ENCODE assay signal across 29 mouse cellular contexts in the genomic region with DNA sequence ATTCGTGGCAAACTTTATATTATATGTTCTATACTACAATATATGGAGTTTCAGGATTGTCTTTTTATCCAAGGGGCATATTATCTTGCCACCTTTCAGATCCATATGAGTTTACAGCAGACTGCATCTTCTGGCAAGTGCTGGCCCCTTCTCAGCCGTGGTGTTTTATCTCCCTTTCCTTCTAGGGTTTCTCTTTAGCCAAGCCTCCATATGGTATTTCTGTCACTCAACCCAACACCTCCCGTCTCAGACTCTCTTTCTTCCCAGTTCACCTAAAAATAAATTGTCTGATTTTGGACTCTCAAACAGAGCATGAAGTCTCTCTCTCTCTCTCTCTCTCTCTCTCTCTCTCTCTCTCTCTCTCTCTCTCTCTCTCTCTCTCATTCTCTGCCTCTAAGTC.
A peak's percentile ranks its signal among the peaks of the same experiment; 100 is the strongest.
DNase-seq lines count a peak whose midpoint lies in the region; ATAC-seq and TF ChIP-seq lines count a peak whose summit lies in the region.
"Had no signal": no experiment of that assay in that cellular context is flagged by ENCODE, and none has a peak within 500 bp of the region (broad histone marks: within the 10 kb centered on the region; RNA-seq: fewer than 3 reads in every experiment).

No protein-coding gene starts in this region.

- no peaks in the 10 kb centered on the region for H3K36me3 ChIP-seq in forebrain, postnatal 0 days (ENCODE audit: insufficient read depth)
- H3K36me3 ChIP-seq: embryonic facial prominence, embryonic 12.5 days; hindbrain, embryonic 10.5 days; hindbrain, embryonic 15.5 days; kidney, embryonic 15.5 days; limb, embryonic 13.5 days; lung, embryonic 15.5 days; midbrain, embryonic 10.5 days; midbrain, embryonic 15.5 days had no signal

- H3K27me3 ChIP-seq in forebrain, postnatal 0 days (ENCODE audit: insufficient read depth, low read length): no peaks in the 10 kb centered on the region
- H3K27me3 ChIP-seq: embryonic facial prominence, embryonic 12.5 days; hindbrain, embryonic 15.5 days; kidney, embryonic 15.5 days; limb, embryonic 13.5 days; lung, embryonic 15.5 days; midbrain, embryonic 15.5 days had no signal

- no peak overlapping the region for H3K27ac ChIP-seq in forebrain, postnatal 0 days (ENCODE audit: low read depth, low read length)
- H3K27ac ChIP-seq: embryonic facial prominence, embryonic 12.5 days; heart, adult 2 months; hindbrain, embryonic 10.5 days; hindbrain, embryonic 15.5 days; kidney, embryonic 15.5 days; limb, embryonic 13.5 days; lung, embryonic 15.5 days; midbrain, embryonic 10.5 days; midbrain, embryonic 15.5 days had no signal

- no peak overlapping the region for H3K4me3 ChIP-seq in forebrain, postnatal 0 days (ENCODE audit: low read depth, low read length)
- H3K4me3 ChIP-seq: embryonic facial prominence, embryonic 12.5 days; heart, adult 2 months; hindbrain, embryonic 10.5 days; hindbrain, embryonic 15.5 days; kidney, embryonic 15.5 days; limb, embryonic 13.5 days; lung, embryonic 15.5 days; midbrain, embryonic 10.5 days; midbrain, embryonic 15.5 days had no signal

- no peak for DNase-seq in frontal cortex, postnatal 14 days (ENCODE audit: low spot score in 2 of 2)
- peak; percentile 6 to 7 for DNase-seq in right cerebral cortex, adult 2 months (ENCODE audit: low spot score in 2 of 2)
- DNase-seq in right cerebral cortex, postnatal 14 days: no peak
- no peak for DNase-seq in forebrain, postnatal 0 days
- DNase-seq in telencephalon, adult 2 months (ENCODE audit: low read depth, low spot score): peak; percentile 68
- DNase-seq: adrenal gland, adult 2 months; adrenal gland, postnatal 36 days; B cell, adult 2 months; cerebellum, adult 9-10 months; embryo, embryonic 11 days; heart, adult 2 months; heart, postnatal 14 days; kidney, adult 18-20 months; kidney, postnatal 25 days; spleen, adult 18-20 months; thymus, adult 18-20 months; thymus, postnatal 36 days had no signal

- no peaks in the 10 kb centered on the region for H3K9me3 ChIP-seq in forebrain, postnatal 0 days (ENCODE audit: low read length)
- H3K9me3 ChIP-seq: embryonic facial prominence, embryonic 12.5 days; hindbrain, embryonic 10.5 days; hindbrain, embryonic 15.5 days; kidney, embryonic 15.5 days; limb, embryonic 13.5 days; lung, embryonic 15.5 days; midbrain, embryonic 10.5 days; midbrain, embryonic 15.5 days had no signal

- H3K9ac ChIP-seq in forebrain, postnatal 0 days: no peak overlapping the region
- H3K9ac ChIP-seq: embryonic facial prominence, embryonic 12.5 days; hindbrain, embryonic 15.5 days; kidney, embryonic 15.5 days; limb, embryonic 13.5 days; lung, embryonic 15.5 days; midbrain, embryonic 15.5 days had no signal

- peak; percentile 94 for ATAC-seq in frontal cortex, adult (ENCODE audit: low TSS enrichment)
- peak; percentile 67; the same call in 1 of the 2 replicates for ATAC-seq in forebrain, postnatal 0 days
- ATAC-seq in erythroblast, adult 5-6 weeks (replicated peaks; ENCODE audit: low FRiP score, poor library complexity, severe bottlenecking): no peak
- ATAC-seq: inflammation-experienced regulatory T-cells, adult 6 months; midbrain, embryonic 15.5 days had no signal

- 55% methylated on average over 3 of the region's 3 CpGs for WGBS in forebrain, postnatal 0 days

- H3K4me1 ChIP-seq in forebrain, postnatal 0 days (ENCODE audit: insufficient read depth): no peaks in the 10 kb centered on the region
- H3K4me1 ChIP-seq: embryonic facial prominence, embryonic 12.5 days; hindbrain, embryonic 10.5 days; hindbrain, embryonic 15.5 days; kidney, embryonic 15.5 days; limb, embryonic 13.5 days; lung, embryonic 15.5 days; midbrain, embryonic 10.5 days; midbrain, embryonic 15.5 days had no signal

- H3K4me2 ChIP-seq in forebrain, postnatal 0 days (ENCODE audit: low read depth): no peak overlapping the region
- H3K4me2 ChIP-seq: embryonic facial prominence, embryonic 12.5 days; hindbrain, embryonic 15.5 days; kidney, embryonic 15.5 days; limb, embryonic 13.5 days; liver, embryonic 11.5 days; lung, embryonic 15.5 days; midbrain, embryonic 15.5 days had no signal

- no peak for TF ChIP-seq CTCF in forebrain, postnatal 0 days (IDR thresholded peaks at IDR 0.05; ENCODE audit: low read depth)

Comparison
In these comparisons a context has a peak if more than half of its experiments do, and no peak if none do; other contexts are left out.
1. DNase-seq: peak in right cerebral cortex, adult 2 months (2 of 2) and telencephalon, adult 2 months (single experiment); none in frontal cortex, postnatal 14 days (0 of 2), right cerebral cortex, postnatal 14 days (single experiment) and forebrain, postnatal 0 days (single experiment).